Mouse (Mus musculus): ENCODE results near the gene Ppp1r12a. TPM values are rescaled to one million over a fixed set of nuclear protein-coding genes. Genes with fewer than 3 reads are reported as not detected.

Ppp1r12a gene
- polyA plus RNA-seq, 1 experiment from 2014 or later: 104 TPM

DNA sequence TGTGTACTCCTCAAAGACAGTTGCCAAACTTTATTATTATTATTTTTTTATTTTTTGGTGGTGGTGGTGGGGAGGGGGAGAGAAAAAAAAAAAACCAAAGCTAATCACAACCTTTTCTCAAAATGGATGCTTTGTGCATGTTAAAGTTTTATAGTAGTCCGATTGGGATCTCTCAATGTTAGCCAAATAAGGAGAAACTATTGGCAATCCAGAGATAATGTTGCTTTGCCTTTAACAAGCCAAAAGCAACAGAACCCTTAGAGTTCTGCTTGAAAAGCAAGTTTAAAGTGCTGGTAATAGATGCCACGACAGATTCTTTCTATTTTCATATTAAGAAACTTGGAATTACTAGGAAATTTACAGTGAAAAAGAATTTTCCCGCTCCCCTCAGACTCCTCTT is 1.5 kb downstream of the Ppp1r12a start:
- Histone ChIP-seq H3K4me1 (peaks cover 29% of the 10 kb centered on the region), H3K9me3 (no peaks in the 10 kb centered on the region), H3K4me2 (peak overlapping the region; percentile 51)

DNA sequence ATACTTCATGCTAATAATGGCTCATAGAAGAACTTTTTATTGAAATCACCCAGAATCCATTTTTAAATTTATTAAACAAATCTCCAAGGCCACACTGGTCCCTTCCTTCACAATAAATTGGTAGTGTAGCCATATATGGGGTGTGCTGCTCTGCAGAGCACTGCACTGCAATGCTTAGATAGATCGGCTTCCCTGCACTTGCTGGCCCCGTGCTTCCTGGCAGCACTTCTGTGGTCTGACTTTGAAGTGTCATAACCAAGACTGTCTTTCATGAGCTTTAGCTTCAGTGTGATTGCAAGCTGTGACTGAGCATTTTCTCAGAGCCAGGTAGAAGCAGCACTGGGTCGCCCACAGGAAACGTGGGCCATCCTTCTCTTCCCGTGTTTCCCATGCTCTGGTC is 5.8 kb downstream of the Ppp1r12a start:
- Histone ChIP-seq H3K4me1 (peaks cover 29% of the 10 kb centered on the region), H3K36me3 (no peaks in the 10 kb centered on the region), H3K4me3 (no peak overlapping the region), H3K9me3 (no peaks in the 10 kb centered on the region), H3K9ac (no peak overlapping the region), H3K27ac (no peak overlapping the region), H3K27me3 (no peaks in the 10 kb centered on the region), H3K4me2 (no peak overlapping the region)
- 63% methylated on average over 5 of the region's 5 CpGs for WGBS
- ATAC-seq (ENCODE audit: borderline replicate concordance, extremely low read depth, low FRiP score, low TSS enrichment): no peak

More for the DNA sequence above, 1.5 kb downstream of the Ppp1r12a start:
- 7% methylated on average over 3 of the region's 3 CpGs for WGBS
- Histone ChIP-seq H3K4me3 (peak overlapping the region; percentile 91), H3K9ac (peak overlapping the region; percentile 97), H3K36me3 (no peaks in the 10 kb centered on the region), H3K27me3 (no peaks in the 10 kb centered on the region), H3K27ac (peak overlapping the region; percentile 98)
- no peak for ATAC-seq (ENCODE audit: borderline replicate concordance, extremely low read depth, low FRiP score, low TSS enrichment)

DNA sequence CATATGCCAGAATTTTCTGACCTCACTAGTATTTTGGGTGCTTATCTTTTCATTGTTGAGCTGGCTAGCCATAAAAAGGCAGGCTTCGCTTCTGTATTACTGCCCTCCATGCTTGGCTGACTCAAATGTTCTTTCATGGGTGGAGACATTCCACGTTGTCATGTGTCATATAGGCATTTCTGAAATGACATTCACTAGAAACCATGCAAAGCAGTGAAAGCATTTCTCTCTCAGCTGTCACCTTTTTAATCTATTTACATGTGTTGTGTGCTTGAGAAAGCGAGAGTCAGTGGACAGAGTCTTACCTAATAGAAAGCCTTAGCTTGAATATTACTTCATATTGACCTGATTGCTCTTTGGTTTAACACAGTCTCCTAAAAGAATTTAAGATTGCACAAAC is 8.8 kb downstream of the Ppp1r12a start:
- WGBS: 65% methylated on average over 3 of the region's 3 CpGs
- H3K4me3 ChIP-seq: no peak overlapping the region
- no peaks in the 10 kb centered on the region for H3K36me3 ChIP-seq
- H3K4me2 ChIP-seq: no peak overlapping the region
- no peak overlapping the region for H3K9ac ChIP-seq
- no peak for ATAC-seq (ENCODE audit: borderline replicate concordance, extremely low read depth, low FRiP score, low TSS enrichment)
- no peak overlapping the region for H3K27ac ChIP-seq
- H3K27me3 ChIP-seq: no peaks in the 10 kb centered on the region
- H3K9me3 ChIP-seq: no peaks in the 10 kb centered on the region
- H3K4me1 ChIP-seq: peaks cover 16% of the 10 kb centered on the region

DNA sequence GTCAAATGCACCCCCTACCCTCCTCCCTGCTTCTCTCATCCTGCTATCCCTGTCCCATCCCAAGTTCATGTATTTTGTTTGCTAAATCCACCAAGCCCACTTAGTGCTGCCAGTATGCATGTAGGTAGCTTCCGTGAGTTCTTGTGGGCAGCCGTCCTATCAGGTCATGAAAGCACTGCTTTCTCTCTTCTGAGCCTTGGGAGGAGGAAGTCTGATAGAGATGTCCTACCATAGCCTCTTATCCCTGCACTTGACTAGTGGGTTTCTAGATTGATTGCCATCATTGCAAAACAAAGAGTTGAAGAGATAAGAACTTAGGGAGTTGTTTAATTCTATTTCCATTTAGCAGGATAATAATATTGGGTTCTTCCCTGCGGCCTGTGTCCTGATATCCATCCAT is 9.6 kb downstream of the Ppp1r12a start:
- Histone ChIP-seq H3K4me3 (no peak overlapping the region), H3K36me3 (no peaks in the 10 kb centered on the region), H3K27ac (no peak overlapping the region), H3K4me1 (peaks cover 12% of the 10 kb centered on the region), H3K27me3 (no peaks in the 10 kb centered on the region), H3K4me2 (no peak overlapping the region), H3K9ac (no peak overlapping the region), H3K9me3 (no peaks in the 10 kb centered on the region)
- WGBS: 68% methylated on average over 3 of the region's 3 CpGs
- no peak for ATAC-seq (ENCODE audit: borderline replicate concordance, extremely low read depth, low FRiP score, low TSS enrichment)

DNA sequence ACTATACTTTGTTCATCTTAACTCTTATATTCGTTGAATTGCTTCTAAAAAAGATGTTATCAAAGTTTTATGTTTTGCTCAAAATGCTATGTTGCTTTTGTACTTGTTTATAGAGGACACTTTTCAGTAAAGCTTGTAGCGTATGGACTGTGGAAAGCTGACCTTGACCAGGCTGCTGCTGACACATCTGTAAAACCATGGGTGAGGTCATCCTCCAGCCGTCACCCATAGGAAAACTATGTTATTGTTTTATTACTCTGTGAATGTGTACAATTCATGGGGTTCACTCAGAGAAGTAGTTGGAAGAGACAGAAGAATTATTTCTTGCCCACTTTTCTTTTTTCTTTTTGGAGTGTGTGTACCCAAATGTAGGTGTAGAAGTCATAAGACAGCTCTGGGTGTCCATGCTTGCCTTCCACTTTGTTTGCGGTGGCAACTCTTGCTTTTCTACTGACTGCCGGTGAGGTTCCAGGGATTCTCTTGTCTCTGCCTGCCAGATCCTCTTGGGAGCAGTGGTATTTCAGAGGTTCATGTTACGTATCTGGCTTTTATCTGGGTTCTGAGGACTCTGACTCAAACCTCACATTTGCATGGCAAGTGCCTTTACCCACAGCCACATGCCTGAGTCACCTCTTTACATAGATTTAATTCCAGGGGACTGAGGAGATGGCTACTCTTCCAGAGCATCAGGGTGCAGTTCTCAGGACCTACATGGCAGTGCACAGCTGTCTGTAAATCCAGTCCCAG is 11.0 kb downstream of the Ppp1r12a start:
- Histone ChIP-seq H3K27ac (no peak overlapping the region), H3K4me1 (peaks cover 10% of the 10 kb centered on the region), H3K36me3 (no peaks in the 10 kb centered on the region), H3K4me2 (no peak overlapping the region), H3K9ac (no peak overlapping the region), H3K9me3 (no peaks in the 10 kb centered on the region), H3K27me3 (no peaks in the 10 kb centered on the region), H3K4me3 (no peak overlapping the region)
- no peak for ATAC-seq (ENCODE audit: borderline replicate concordance, extremely low read depth, low FRiP score, low TSS enrichment)
- WGBS: 62% methylated on average over 6 of the region's 6 CpGs

DNA sequence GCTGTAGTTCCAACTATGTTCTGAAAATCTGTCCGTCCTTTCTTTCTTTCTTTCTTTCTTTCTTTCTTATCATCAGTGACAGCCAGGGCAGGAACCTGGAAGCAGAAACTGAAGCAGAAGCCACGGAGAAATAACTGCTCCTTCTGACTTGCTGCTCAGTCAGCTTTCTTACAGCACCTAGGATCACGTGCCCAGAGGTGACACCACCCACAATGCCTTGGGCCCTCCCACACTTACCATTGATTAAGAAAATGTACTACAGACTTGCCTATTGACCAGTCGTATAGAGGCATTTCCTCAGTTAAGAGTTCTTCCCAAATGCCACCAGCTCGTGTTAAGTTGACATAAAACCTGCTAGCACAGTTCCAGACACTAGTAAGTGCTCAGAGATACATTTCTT is 12.1 kb downstream of the Ppp1r12a start:
- H3K9ac ChIP-seq: no peak overlapping the region
- no peak overlapping the region for H3K4me2 ChIP-seq
- ATAC-seq (ENCODE audit: borderline replicate concordance, extremely low read depth, low FRiP score, low TSS enrichment): no peak
- H3K36me3 ChIP-seq: no peaks in the 10 kb centered on the region
- H3K9me3 ChIP-seq: no peaks in the 10 kb centered on the region
- H3K27me3 ChIP-seq: no peaks in the 10 kb centered on the region
- H3K4me1 ChIP-seq: peaks cover 10% of the 10 kb centered on the region
- H3K27ac ChIP-seq: no peak overlapping the region
- 76% methylated on average over 5 of the region's 5 CpGs for WGBS
- H3K4me3 ChIP-seq: no peak overlapping the region

DNA sequence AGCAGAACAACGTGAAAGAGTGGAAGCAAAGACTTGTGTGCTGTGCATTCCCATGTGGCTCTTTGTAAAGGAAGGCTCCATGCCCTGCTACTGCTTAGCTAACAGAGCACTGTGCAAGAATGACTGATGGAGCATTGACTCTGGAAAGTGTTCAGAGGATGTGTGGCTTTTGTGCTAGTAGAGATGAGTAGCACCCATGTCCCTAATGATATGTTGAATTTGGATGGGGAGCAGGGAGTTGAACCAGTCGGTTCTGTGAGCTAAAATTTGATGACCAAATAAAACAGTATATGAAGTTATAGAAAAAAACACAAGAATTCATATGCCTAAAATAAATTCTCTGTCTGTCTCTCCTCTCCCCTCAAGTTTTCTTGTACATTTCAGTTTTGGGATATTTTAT is 13.9 kb downstream of the Ppp1r12a start:
- H3K27me3 ChIP-seq: no peaks in the 10 kb centered on the region
- no peak for ATAC-seq (ENCODE audit: borderline replicate concordance, extremely low read depth, low FRiP score, low TSS enrichment)
- peaks cover 8% of the 10 kb centered on the region for H3K4me1 ChIP-seq
- H3K9ac ChIP-seq: no peak overlapping the region
- 73% methylated on average over 2 of the region's 2 CpGs for WGBS
- H3K27ac ChIP-seq: no peak overlapping the region
- H3K36me3 ChIP-seq: no peaks in the 10 kb centered on the region
- no peak overlapping the region for H3K4me3 ChIP-seq
- no peak overlapping the region for H3K4me2 ChIP-seq
- no peaks in the 10 kb centered on the region for H3K9me3 ChIP-seq

DNA sequence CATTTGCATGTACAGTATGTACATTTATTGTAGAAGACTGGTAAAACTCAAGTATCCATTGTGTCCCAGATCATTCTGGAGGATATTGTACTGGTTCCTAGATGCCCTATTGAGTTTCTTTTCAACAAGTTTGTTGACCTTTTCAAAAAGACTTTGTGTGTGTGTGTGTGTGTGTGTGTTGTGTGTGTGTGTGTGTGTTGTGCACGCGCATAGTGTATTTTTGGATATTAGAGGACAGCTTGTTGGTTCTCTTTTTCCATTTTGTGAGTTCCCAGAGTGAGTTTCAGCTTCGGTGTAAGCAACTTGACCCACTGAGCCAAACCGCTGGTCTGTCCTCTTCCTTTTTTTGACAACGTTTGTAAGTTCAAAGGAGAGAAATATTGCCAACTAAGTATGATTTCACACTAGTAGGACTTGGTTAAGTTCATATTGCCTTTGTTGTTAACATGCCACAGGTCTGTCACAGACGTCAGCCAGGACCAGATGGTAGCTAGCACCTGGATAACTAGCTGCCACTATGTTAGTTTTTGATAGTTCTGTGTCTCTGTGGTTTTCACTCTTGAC is 16.4 kb downstream of the Ppp1r12a start:
- 70% methylated on average over 6 of the region's 6 CpGs for WGBS
- Histone ChIP-seq H3K4me2 (no peak overlapping the region), H3K4me3 (no peak overlapping the region), H3K27ac (no peak overlapping the region), H3K4me1 (peaks cover 3% of the 10 kb centered on the region), H3K36me3 (no peaks in the 10 kb centered on the region), H3K27me3 (no peaks in the 10 kb centered on the region), H3K9me3 (no peaks in the 10 kb centered on the region), H3K9ac (no peak overlapping the region)
- no peak for ATAC-seq (ENCODE audit: borderline replicate concordance, extremely low read depth, low FRiP score, low TSS enrichment)

DNA sequence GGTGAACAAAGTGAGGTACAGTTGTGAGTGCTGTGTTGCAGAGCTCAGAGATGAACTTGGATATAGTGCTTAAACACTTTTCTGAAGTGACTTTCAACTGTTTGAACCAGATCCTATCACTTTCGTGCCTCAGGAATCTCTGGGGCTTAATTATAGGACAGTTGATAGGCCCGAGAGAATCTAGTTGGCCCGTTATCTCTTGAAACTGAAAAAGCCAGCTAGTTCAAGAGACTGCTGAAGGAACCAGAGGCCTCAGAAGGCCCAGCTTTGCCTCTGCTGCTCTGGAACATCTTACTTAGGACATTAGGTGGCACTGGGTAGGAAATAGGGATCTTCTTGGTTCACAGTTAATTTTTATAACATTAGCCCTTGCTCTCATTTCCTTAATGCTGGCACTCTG is 17.4 kb downstream of the Ppp1r12a start:
- no peak for ATAC-seq (ENCODE audit: borderline replicate concordance, extremely low read depth, low FRiP score, low TSS enrichment)
- 58% methylated on average over 3 of the region's 3 CpGs for WGBS
- H3K27ac ChIP-seq: no peak overlapping the region

DNA sequence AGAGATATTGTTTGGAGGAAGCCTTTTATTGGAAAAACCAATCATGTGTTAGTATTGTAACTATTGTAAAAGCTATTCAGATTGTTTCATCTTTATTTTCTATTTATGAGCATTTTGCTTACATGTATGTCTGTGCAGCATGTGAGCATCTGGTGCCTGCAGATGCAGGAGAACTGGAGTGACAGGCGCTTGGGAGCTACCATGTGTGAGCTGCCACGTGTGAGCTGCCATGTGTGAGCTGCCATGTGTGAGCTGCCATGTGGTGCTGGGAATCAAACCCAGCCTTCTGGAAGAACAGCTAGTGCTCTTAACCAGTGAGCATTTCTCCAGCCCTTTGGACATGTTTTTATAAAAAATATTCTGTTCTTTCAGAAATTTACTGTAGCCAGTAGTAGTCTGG is 18.3 kb downstream of the Ppp1r12a start:
- ATAC-seq (ENCODE audit: borderline replicate concordance, extremely low read depth, low FRiP score, low TSS enrichment): no peak
- Histone ChIP-seq H3K4me1 (peaks cover 8% of the 10 kb centered on the region), H3K9me3 (no peaks in the 10 kb centered on the region), H3K4me3 (no peak overlapping the region), H3K27ac (no peak overlapping the region), H3K4me2 (no peak overlapping the region), H3K27me3 (no peaks in the 10 kb centered on the region), H3K36me3 (no peaks in the 10 kb centered on the region), H3K9ac (no peak overlapping the region)
- 78% methylated on average over 2 of the region's 2 CpGs for WGBS

More for the DNA sequence above, 17.4 kb downstream of the Ppp1r12a start:
- Histone ChIP-seq H3K27me3 (no peaks in the 10 kb centered on the region), H3K9ac (no peak overlapping the region), H3K4me1 (peaks cover 3% of the 10 kb centered on the region), H3K4me3 (no peak overlapping the region), H3K9me3 (no peaks in the 10 kb centered on the region), H3K4me2 (no peak overlapping the region), H3K36me3 (no peaks in the 10 kb centered on the region)

DNA sequence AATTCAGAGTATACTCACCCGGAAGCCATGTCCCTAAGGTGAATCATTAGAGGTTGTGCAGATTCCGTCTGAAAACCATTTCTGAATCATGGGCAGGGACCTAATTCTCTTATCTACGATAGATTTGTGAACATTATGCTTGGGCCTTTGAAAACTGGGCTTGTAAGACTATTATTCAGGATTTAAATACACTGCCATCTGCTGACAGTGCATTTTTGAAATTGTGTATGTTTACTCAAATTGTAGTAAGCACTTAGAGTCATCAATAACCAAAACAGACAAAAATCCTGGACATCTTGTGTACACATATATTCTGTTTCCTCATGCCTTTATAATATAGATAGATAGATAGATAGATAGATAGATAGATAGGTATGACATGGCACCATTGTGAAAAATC is 19.9 kb downstream of the Ppp1r12a start:
- no peak overlapping the region for H3K9ac ChIP-seq
- no peak for ATAC-seq (ENCODE audit: borderline replicate concordance, extremely low read depth, low FRiP score, low TSS enrichment)
- H3K4me3 ChIP-seq: no peak overlapping the region
- H3K36me3 ChIP-seq: no peaks in the 10 kb centered on the region
- H3K4me2 ChIP-seq: no peak overlapping the region
- peaks cover 8% of the 10 kb centered on the region for H3K4me1 ChIP-seq
- no peaks in the 10 kb centered on the region for H3K9me3 ChIP-seq
- WGBS: 75% methylated on average over 3 of the region's 3 CpGs
- H3K27ac ChIP-seq: no peak overlapping the region
- no peaks in the 10 kb centered on the region for H3K27me3 ChIP-seq

DNA sequence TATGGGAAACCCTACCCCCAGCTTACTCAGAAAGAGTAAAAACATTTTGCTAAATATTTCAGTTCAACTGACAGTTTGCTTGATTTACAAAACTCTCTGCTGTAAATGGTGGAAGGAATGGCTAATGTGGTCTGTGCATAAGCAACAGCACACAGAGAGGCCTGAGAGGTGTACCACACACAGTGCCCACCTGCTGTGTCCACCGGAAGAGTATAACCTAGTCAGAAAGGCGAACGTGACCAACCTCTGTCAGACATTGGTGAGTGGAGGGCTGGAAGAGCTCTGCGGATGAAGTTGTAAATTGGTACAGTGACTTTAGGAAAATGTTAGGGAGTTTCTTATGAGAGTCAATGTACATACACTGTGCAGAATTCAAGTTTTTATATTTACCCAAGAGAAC is 20.4 kb downstream of the Ppp1r12a start:
- Histone ChIP-seq H3K4me3 (no peak overlapping the region), H3K27ac (no peak overlapping the region), H3K36me3 (no peaks in the 10 kb centered on the region), H3K9me3 (no peaks in the 10 kb centered on the region), H3K27me3 (no peaks in the 10 kb centered on the region), H3K4me1 (peaks cover 8% of the 10 kb centered on the region), H3K9ac (no peak overlapping the region), H3K4me2 (no peak overlapping the region)
- no peak for ATAC-seq (ENCODE audit: borderline replicate concordance, extremely low read depth, low FRiP score, low TSS enrichment)
- 90% methylated on average over 4 of the region's 4 CpGs for WGBS

Measured in lung, embryonic 15.5 days (tissue).